Mouse (Mus musculus) hindlimb bud, embryonic 11.5 days (tissue): ENCODE measurements at regions not wholly inside any gene's neighbourhood (a gene's known extent, or its start where the extent isn't known, plus 50 kb on each side); places are given as distances from the start of the nearest gene placed in this dataset.

ENCODE experiments used
- DNase-seq: peaks from one replicate; pipeline ENCODE4 v3.0.0-alpha.2; 2012; ENCODE audit warnings: low read depth, low spot score; ENCODE audit errors: extremely low spot score

DNA sequence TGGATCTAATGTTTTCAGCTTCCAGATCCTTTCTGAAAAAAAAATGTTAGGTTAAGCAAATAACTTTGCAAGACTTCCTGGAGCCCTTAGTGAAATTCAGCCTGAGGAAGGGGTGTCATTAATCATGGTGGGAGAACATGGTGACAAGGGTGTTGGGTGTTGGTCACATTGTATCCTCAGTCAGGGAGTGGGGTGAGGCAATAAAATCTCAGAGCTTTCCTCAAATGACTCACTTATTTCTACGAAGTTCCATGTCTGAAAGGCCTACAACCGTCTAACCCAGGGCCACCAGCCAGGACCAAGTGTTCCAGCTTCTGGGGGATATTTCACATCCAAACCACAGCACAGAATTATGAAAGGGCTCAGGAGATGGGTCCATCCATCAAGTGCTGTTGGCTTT, 117.7 kb upstream of the Nr2f2 start:
- DNase-seq = no peak

DNA sequence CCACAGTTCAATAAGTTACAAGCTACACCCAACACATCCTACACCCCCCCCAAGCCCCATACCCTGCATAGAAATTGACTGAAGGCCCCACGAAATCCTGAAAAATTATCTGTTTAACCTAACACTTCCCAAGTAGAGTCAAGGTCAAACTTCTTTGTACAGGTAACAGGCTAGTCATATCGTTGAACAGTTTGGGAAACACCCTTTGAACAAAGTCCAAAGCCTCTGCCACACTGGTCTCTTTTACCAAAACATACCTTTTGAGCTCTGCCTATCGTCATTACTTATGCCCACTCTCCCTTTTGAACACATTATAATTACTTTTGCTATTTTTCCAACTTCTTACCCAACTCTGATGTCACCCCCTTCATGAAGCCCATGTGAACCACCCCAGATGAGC, 117.0 kb upstream of the Nr2f2 start:
- no peak for DNase-seq

DNA sequence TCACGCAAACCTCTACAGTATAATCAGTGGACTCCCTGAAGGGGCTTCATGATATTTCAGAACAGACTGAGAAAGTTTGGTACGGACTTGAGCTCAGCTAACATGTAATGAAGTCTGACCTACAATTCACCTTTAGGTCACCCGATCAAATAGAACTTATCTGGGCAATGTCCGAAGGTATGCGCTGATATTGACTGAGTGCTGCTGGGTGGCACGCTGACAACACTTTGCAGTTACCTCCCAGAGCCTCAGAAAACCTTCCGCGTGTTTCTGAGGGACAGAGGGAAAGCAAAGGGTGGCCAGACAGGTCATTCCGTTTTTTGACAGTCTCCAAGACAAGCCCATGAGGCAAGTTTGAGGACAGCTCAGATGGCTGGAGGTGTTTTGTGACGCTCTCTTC, 115.3 kb upstream of the Nr2f2 start:
- DNase-seq = no peak

DNA sequence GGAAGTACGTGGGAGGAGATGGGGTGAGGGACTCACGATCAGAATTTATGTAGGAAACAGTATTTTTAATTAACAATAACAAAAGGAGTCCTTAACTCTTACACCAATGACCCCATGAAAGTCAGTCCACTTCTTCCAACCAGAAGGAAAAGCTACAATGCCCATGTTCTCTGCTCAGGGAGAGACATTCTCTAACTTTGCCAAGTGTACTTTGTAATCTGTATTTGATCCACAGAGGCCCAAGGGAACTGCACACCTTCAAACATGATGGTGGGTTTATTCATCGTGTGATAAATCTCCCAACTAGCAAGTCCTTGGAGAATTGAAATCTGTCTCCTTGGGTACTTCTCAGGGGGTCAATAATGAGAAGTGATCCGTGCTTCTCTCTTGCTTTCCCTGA, 106.3 kb upstream of the Nr2f2 start:
- DNase-seq = no peak

DNA sequence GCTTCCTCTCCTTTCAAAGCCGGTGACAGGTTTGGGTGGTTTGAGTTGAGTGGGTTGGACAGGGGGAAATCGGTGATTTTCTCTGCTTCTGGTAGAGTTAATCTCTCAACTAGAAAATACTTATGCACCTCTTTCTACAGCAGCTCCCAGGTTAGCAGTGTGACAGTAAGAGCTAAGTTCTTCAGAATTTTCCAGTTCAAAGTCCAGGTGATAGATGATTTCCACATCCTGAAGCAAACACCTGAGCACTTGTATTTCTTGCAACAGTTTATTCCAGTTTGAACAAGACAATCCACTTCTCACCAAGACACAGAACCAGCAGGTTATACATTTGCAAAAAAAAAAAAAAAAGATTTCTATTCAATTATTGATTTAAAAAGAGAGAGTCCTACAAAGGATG, 104.0 kb upstream of the Nr2f2 start:
- no peak for DNase-seq

DNA sequence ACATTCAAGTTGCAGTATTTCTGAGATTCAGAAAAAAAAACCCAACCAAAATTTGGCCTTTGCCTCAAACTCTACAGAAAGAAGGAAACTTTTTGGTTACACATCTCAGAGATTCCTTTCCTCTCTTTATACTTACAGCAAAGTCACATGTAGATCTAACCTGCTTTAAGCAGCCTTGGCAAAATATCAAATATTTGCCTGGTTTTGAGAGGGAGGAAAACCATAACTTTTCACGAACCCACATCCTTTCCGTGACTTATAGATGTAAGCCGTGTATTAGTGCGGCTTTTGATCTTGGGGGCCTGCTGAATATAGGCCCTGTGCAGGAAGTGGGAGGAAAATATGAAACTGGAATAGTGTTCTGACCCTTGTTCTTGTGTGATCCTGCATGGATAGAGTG, 95.6 kb upstream of the Nr2f2 start:
- DNase-seq = no peak

DNA sequence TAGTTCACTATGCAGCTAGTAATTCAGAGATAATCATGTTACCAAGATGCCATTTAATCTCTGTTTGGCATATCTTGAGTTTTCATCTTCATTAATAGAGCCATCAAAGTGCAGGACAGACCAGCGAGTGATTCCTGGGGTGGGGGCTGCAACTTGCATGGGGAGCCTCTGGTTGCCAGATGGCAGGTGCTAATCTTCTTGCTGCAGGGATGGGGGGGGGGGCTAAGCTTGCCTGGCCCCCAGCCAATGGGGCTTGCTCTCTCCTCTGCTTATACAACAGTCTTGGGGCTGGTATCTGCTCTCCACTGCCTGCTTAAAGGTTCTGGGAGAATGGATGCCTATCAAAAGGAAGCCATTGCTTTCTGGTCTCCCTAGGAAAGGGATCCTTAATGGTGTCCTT, 88.0 kb upstream of the Nr2f2 start:
- no peak for DNase-seq

DNA sequence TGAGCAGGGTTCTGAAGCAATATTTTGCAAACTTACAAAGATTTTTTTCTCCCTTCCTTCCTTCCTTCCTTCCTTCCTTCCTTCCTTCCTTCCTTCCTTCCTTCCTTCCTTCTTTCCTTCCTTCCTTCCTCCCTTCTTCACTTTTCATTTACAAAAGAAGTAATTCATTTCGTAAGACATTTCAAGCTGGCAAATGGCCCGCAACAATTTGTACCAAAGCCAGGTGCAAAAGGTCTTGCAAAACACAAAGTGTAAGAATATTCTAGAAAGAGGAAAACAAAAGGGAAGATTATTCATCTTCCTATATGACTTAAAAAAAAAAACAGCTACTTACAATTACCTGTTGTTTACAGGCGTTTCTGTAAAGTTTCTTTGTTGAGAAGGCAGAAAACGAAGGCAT, 86.3 kb upstream of the Nr2f2 start:
- no peak for DNase-seq

DNA sequence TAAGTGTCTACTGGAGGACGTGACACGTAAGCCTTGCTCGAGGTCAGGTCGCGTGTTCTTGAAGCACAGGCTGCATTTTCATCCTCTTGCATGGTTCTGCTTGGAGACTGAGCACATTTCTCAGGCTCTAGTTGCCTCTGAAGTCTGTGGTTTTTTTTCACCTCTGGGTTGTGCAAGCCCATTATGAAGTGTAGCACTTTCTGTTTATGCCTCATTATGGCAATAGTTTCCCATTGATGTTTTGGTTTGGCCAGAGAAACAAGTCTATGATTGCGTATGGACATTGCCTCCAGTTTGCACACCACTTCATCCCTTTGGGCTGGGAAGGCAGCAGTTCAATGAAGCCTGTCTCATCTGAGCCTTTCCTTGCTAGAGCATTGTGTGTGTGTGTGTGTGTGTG, 72.4 kb upstream of the Nr2f2 start:
- no peak for DNase-seq

DNA sequence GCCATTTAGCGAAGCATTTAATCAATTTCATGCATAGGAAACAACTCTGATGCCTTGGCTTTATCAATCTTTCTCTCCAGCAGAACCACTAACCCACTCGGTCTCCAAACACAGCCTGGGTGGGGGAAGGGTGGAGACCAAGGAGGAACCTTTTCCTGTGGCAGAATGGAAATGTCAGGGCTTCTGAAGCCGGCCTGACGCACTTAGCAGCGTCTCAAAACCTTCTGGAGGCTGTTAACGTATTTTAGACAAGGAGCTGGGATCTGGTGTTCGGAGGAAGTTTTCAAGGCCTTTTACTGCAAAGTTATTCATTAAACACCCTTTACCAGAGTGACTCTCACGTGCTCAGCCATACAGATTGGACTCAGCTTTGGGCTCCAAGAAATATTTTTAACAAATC, 67.3 kb upstream of the Nr2f2 start:
- no peak for DNase-seq

DNA sequence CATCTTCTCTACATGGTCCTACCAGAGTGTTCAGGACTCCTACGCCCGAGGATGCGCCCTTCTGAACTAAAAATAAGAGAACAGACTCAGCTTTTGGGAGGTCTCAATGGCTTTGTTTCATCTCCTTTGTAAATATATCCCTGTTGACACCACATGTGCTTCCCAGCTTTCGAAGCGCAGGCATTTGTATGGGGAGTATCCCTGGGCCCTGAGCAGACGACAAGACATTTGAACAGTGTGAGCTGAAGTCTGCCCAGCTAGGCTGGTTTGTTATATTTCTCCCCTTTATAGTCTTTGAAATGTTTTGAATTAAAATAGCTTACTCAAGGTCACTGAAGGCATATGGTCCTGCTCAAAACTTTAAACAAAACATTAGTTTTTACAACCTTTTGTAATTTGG, 66.8 kb upstream of the Nr2f2 start:
- DNase-seq = no peak

DNA sequence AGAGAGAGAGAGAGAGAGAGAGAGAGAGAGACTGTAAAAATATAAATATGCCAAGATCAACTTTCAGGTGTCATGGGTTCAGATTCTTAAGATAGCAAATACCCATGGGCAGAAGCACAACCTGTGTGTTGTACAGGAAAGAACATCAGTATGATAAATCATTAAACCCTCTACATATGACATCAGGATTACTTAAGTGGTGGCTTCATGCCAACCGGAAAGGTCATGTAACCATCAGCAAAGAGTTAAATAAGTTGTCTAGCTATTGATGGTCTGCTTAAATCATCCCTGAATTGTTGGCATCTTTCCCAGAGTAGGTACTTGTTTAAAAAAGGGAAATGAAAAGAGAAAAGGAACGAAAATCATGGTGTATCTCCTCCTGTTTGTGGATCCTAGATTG, 65.2 kb upstream of the Nr2f2 start:
- no peak for DNase-seq

DNA sequence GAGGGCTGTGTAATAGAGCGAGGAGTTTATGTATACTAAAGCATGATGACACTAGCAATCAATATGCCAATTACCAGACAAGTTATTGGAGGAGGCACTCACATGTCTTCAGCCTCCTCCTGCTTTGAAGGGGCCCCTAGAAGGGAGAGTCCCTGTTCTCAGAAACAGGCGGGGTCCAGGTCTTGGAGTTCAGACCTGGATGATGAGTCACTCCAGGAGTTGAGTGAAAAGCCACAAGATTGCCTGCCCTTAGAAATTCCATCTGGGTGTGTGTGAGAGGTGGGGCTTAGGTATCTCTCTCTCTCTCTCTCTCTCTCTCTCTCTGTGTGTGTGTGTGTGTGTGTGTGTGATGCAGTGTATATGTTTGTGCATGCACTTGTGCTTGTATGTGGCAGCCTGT, 62.8 kb upstream of the Nr2f2 start:
- DNase-seq = no peak

DNA sequence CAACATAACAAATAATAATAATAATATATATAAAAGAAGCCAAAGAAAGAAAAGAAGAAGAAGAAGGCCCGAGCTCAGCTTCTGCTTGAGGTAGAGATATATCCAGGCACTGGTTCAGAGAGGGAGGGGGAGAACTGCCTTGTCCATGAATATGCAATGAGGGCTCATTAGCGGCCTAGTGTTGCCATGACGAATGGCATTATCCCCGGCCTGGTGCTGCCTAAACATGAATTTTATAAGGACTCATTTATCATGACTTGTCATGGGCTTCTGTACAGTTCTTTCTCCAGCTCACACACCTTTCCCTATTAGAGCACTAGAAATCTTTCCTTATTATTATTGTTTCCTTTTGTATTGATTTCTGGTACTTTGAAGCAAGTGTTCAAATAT, 57.7 kb upstream of the Nr2f2 start:
- no peak for DNase-seq

DNA sequence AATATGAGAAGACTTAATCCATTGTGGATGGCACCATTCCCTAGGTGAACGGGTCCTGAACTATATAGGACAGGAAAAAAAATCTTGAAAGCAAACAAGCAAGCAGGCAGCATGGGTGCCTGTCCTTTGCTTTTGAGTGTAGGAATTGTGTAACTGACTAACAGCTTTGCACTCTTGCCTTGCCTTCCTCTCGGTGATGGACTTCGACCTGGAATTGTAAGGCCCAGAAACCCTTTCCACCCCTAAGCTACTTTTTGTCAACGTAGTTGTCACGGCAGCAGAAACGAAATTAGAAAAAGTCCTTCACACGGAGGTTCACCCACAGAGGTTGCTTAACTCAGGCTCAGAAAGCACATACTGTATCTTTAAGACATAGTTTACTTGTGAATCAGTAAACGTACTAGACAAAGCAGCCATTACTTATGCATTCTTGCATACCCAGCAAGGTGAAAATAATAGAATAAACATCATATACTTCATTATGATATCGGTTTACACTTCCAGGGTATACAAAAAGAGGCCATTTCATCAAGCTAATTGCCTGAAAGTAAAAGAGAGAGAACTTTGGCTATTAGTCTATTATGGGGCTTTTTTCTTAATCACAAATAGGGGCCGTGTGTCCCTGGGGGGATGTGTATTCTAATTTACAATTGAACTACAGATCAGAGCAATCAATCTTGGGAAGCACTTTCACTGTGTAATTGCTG, 57.1 kb upstream of the Nr2f2 start:
- DNase-seq = no peak

DNA sequence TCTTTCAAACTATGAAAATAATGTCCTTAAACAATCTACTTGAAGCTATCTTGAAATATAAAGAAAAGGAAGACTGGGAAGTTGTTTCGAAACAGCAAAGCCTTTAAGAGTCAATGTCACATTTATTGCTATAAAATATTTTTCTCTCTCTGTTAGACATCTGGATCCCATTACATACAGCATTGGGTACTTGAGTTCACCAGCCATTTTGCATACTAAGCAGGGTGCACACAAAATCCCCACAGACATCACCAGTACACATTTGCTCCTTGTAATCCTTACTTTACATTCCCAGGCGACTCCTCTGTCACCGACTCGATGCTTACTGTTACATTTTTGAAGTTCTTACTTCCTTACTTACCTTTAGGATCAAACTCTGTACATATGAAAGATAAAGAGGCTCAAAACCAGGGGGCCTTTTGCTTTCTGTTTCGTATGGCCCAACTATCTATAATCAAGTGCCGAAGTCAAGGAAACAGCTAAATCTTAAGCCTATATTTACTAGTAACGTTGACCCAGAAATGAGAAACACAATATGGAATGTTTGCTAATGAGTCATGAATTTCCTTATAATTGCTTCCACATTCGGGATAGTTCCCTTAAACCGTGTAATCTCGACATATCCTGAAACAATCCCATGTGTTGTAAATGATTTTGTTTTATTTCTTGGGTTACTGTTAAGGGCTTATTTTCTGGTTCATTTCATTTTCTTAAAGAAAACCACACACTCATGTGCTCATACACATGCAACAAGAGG, 49.8 kb upstream of the Nr2f2 start:
- DNase-seq = peak; percentile 39
